Mouse (Mus musculus) myocyte (in vitro differentiated cells): ENCODE data around the gene Nrp2. TPM values are rescaled to one million over a fixed set of nuclear protein-coding genes. Genes with fewer than 3 reads are reported as not detected.

Experiments
- H3K27me3 ChIP-seq: one replicate; pipeline ENCODE4 v1.6.1; 2011; ENCODE audit not compliant: control insufficient read depth, insufficient read depth, insufficient read length
- H3K36me3 ChIP-seq: one replicate; pipeline ENCODE4 v1.6.1; 2011; ENCODE audit not compliant: control insufficient read depth, insufficient read depth
- H3K4me2 ChIP-seq: one replicate; pipeline ENCODE4 v1.6.1; 2011; ENCODE audit warnings: low read depth, control low read depth
- H3K4me3 ChIP-seq: one replicate; pipeline ENCODE4 v1.5.1; 2011; ENCODE audit warnings: mild to moderate bottlenecking, control low read depth, moderate library complexity
- H3K79me2 ChIP-seq: one replicate; pipeline ENCODE4 v1.6.1; 2011; ENCODE audit not compliant: control insufficient read depth, insufficient read depth
- H3ac ChIP-seq: one replicate; pipeline ENCODE4 v1.6.1; 2011; ENCODE audit not compliant: control insufficient read depth, insufficient read length
- CEBPB ChIP-seq: IDR thresholded peaks from 2 replicates; pipeline ENCODE4 v1.6.1; 2011; ENCODE audit warnings: mild to moderate bottlenecking, moderate library complexity; ENCODE audit not compliant: poor library complexity, insufficient read depth, severe bottlenecking
- E2F4 ChIP-seq: IDR thresholded peaks from one replicate; pipeline ENCODE4 v1.6.1; 2011; ENCODE audit warnings: mild to moderate bottlenecking, control low read depth, moderate library complexity; ENCODE audit not compliant: insufficient read depth
- MAX ChIP-seq: IDR thresholded peaks from one replicate; pipeline ENCODE4 v1.6.1; 2011; ENCODE audit warnings: low read depth, mild to moderate bottlenecking, control low read depth
- MYOD1 ChIP-seq, 3 experiments: IDR thresholded peaks; one replicate each; pipeline ENCODE4 v1.6.1; 2011; ENCODE audit warnings: control low read depth in 2 of 3, low read depth in 2 of 3, mild to moderate bottlenecking in 2 of 3, moderate library complexity in 1 of 3; ENCODE audit not compliant: insufficient read length in 2 of 3, control insufficient read depth in 1 of 3
- MYOG ChIP-seq, 3 experiments: IDR thresholded peaks; one replicate each; pipeline ENCODE4 v1.6.1; 2011; ENCODE audit warnings: control low read depth in 2 of 3, low read depth in 2 of 3, mild to moderate bottlenecking in 2 of 3; ENCODE audit not compliant: insufficient read length in 2 of 3, control insufficient read depth in 1 of 3, insufficient read depth in 1 of 3
- POLR2A ChIP-seq: IDR thresholded peaks from one replicate; pipeline ENCODE4 v1.6.1; 2011; ENCODE audit warnings: low read depth, mild to moderate bottlenecking, control low read depth, moderate library complexity; ENCODE audit not compliant: insufficient read length
- POLR2AphosphoS2 ChIP-seq: IDR thresholded peaks from one replicate; pipeline ENCODE4 v1.6.1; 2011; ENCODE audit warnings: low read depth, control low read depth; ENCODE audit not compliant: insufficient read length
- REST ChIP-seq: IDR thresholded peaks from one replicate; pipeline ENCODE4 v1.6.1; 2011; ENCODE audit warnings: mild to moderate bottlenecking, control low read depth, moderate library complexity; ENCODE audit not compliant: insufficient read depth, insufficient read length
- SRF ChIP-seq: IDR thresholded peaks from one replicate; pipeline ENCODE4 v1.6.1; 2011; ENCODE audit warnings: low read depth; ENCODE audit not compliant: control insufficient read depth, insufficient read length
- TCF12 ChIP-seq: IDR thresholded peaks from one replicate; pipeline ENCODE4 v1.6.1; 2011; ENCODE audit warnings: mild to moderate bottlenecking, control low read depth; ENCODE audit not compliant: poor library complexity, insufficient read depth, severe bottlenecking
- TCF3 ChIP-seq: IDR thresholded peaks from one replicate; pipeline ENCODE4 v1.6.1; 2011; ENCODE audit warnings: low read depth, control low read depth; ENCODE audit not compliant: insufficient read length
- USF1 ChIP-seq: IDR thresholded peaks from one replicate; pipeline ENCODE4 v1.6.1; 2011; ENCODE audit warnings: low read depth, mild to moderate bottlenecking, control low read depth, moderate library complexity
- polyA plus RNA-seq: library from polyadenylated mRNA; unstranded; fragments of >200 nt; fragmentation: generic; extraction: Trizol; gene quantifications from one replicate; pipeline ENCODE4 v1.2.1, GENCODE M21; 2012; ENCODE audit warnings: missing spikeins

The Nrp2 gene
- polyA plus RNA-seq, 1 experiment, result 18.3 TPM

DNA sequence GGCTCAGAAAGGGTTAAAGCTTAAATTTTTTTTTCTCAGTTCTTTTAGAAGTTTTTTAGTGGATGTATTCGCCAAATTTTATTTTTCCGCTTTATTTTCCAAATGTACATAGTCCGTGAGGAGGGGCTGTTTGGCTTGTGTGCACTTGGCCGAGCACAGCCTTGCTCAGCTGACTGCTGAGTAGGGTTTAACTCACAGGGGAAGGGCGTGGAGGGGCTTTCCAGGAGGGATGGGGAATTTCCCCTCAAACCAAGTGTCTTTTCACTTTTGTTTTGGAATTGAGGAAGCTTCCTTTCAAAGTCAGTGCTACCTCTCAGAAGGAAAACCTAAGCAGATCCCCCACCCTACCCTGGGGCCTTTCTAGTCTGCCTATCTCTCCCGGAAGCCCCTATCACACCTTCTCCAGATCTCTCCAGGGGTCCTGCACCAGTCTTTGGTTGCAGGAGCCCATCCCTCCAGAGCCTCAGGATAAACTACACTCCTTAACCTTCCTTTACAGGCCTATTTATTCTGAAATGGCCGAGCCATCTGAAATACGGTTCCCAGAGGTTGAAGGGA is 33.4 kb downstream of the Nrp2 start:
- no peak overlapping the region for H3K4me3 ChIP-seq
- peaks cover 6% of the 10 kb centered on the region for H3K79me2 ChIP-seq
- TF ChIP-seq CEBPB, result no peak
- no peak for TF ChIP-seq POLR2AphosphoS2
- TF ChIP-seq SRF, result no peak
- TF ChIP-seq TCF12, result no peak
- no peak for TF ChIP-seq USF1
- TF ChIP-seq REST, result no peak
- no peak for TF ChIP-seq E2F4
- TF ChIP-seq TCF3, result no peak
- no peak for TF ChIP-seq MYOD1 (IDR thresholded peaks at IDR 0.05; ENCODE audit: control insufficient read depth in 1 of 3, insufficient read length in 2 of 3, low read depth in 2 of 3)
- TF ChIP-seq MAX, result no peak
- TF ChIP-seq MYOG (IDR thresholded peaks at IDR 0.05; ENCODE audit: control insufficient read depth in 1 of 3, insufficient read depth in 1 of 3, insufficient read length in 2 of 3, low read depth in 2 of 3), result no peak
- TF ChIP-seq POLR2A, result no peak
- H3ac ChIP-seq, result no peak overlapping the region
- no peak overlapping the region for H3K4me2 ChIP-seq
- peaks cover 25% of the 10 kb centered on the region for H3K36me3 ChIP-seq
- H3K27me3 ChIP-seq, result no peaks in the 10 kb centered on the region

GRCm38 (mm10) chr1:62738165-62738564 is 35.1 kb downstream of the Nrp2 start:
- Histone ChIP-seq H3ac (no peak overlapping the region), H3K4me3 (no peak overlapping the region), H3K79me2 (peaks cover 6% of the 10 kb centered on the region), H3K36me3 (peaks cover 29% of the 10 kb centered on the region), H3K4me2 (no peak overlapping the region), H3K27me3 (no peaks in the 10 kb centered on the region)
- TF ChIP-seq TCF3 (no peak), SRF (no peak), TCF12 (no peak), POLR2A (no peak), REST (no peak), POLR2AphosphoS2 (no peak), USF1 (no peak), E2F4 (no peak), MYOD1 (IDR thresholded peaks at IDR 0.05; ENCODE audit: control insufficient read depth in 1 of 3, insufficient read length in 2 of 3, low read depth in 2 of 3) (no peak), MAX (no peak), CEBPB (no peak), MYOG (IDR thresholded peaks at IDR 0.05; ENCODE audit: control insufficient read depth in 1 of 3, insufficient read depth in 1 of 3, insufficient read length in 2 of 3, low read depth in 2 of 3) (no peak)

DNA sequence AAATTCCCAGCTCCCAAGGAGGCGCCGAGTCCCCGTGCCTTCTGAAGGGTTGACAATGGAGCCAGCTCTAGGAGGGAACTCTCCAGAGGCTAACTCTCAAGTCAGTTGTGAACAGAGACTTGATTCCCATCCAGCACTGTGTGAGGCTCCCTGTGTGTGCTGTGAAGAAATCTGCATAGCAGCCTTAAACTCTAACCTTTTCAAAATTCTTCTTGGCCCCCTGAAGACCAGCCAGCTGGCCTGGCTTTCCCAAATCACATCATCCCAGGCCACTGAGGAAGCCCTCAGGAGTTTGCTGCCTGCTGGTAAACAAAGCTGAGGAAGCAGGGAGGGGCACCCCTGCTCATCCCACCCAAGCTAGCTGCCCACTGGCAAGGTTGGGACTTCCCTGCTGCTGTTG is 39.0 kb downstream of the Nrp2 start:
- no peaks in the 10 kb centered on the region for H3K27me3 ChIP-seq
- TF ChIP-seq MAX (no peak), POLR2A (no peak), POLR2AphosphoS2 (no peak), MYOG (IDR thresholded peaks at IDR 0.05; ENCODE audit: control insufficient read depth in 1 of 3, insufficient read depth in 1 of 3, insufficient read length in 2 of 3, low read depth in 2 of 3) (no peak), REST (no peak), SRF (no peak), TCF3 (no peak), MYOD1 (IDR thresholded peaks at IDR 0.05; ENCODE audit: control insufficient read depth in 1 of 3, insufficient read length in 2 of 3, low read depth in 2 of 3) (no peak), TCF12 (no peak), E2F4 (no peak), CEBPB (no peak), USF1 (no peak)
- no peak overlapping the region for H3K4me3 ChIP-seq
- H3K79me2 ChIP-seq, result no peaks in the 10 kb centered on the region
- H3K4me2 ChIP-seq, result no peak overlapping the region
- H3K36me3 ChIP-seq, result peaks cover 53% of the 10 kb centered on the region
- H3ac ChIP-seq, result no peak overlapping the region

GRCm38 (mm10) chr1:62743064-62743694 is 40.1 kb downstream of the Nrp2 start:
- Histone ChIP-seq H3K4me2 (no peak overlapping the region), H3K27me3 (no peaks in the 10 kb centered on the region), H3ac (no peak overlapping the region), H3K4me3 (no peak overlapping the region), H3K79me2 (no peaks in the 10 kb centered on the region), H3K36me3 (peaks cover 46% of the 10 kb centered on the region)
- TF ChIP-seq USF1, result no peak
- no peak for TF ChIP-seq MYOG (IDR thresholded peaks at IDR 0.05; ENCODE audit: control insufficient read depth in 1 of 3, insufficient read depth in 1 of 3, insufficient read length in 2 of 3, low read depth in 2 of 3)
- no peak for TF ChIP-seq POLR2A
- TF ChIP-seq POLR2AphosphoS2, result no peak
- no peak for TF ChIP-seq SRF
- TF ChIP-seq TCF12, result no peak
- no peak for TF ChIP-seq MYOD1 (IDR thresholded peaks at IDR 0.05; ENCODE audit: control insufficient read depth in 1 of 3, insufficient read length in 2 of 3, low read depth in 2 of 3)
- TF ChIP-seq CEBPB, result no peak
- no peak for TF ChIP-seq E2F4
- no peak for TF ChIP-seq REST
